Mouse (Mus musculus): Measurements from ENCODE around the gene Olfr699. TPM values are rescaled to one million over a fixed set of nuclear protein-coding genes. Genes with fewer than 3 reads are reported as not detected.
"Not testable (repeated sequence)": the region's sequence is repeated elsewhere in the genome, so short reads cannot be mapped to it uniquely, and the experiment has no call there.

Gene Olfr699
- not detected in 2 replicates for polyA plus RNA-seq (2016; fragmentation: Nextera tagmentation; extraction: Ambion mirVana)

GRCm38 (mm10) chr7:106793098-106793497 lies at the start of gene Olfr699:
Olfr699 (minus strand) TSS chr7:106793198.
- no peak within 1 kb of the TSS for H3K27ac ChIP-seq
- no peak for DNase-seq (ENCODE audit: extremely low spot score, low spot score)
- no peaks in the 10 kb centered on the region for H3K4me1 ChIP-seq
- no peaks in the 10 kb centered on the region for H3K27me3 ChIP-seq (ENCODE audit: poor library complexity, severe bottlenecking)
- H3K9me3 ChIP-seq: no peaks in the 10 kb centered on the region
- WGBS: 92% methylated on average over 1 of the region's 1 CpGs
- H3K36me3 ChIP-seq (replicated peaks): no peaks in the 10 kb centered on the region
- no peak within 1 kb of the TSS for H3K4me3 ChIP-seq

- Histone ChIP-seq H3K4me3 (no peak within 1 kb of the TSS), H3K9me3 (no peaks in the 10 kb centered on the region), H3K36me3 (replicated peaks) (no peaks in the 10 kb centered on the region), H3K4me1 (no peaks in the 10 kb centered on the region), H3K27me3 (ENCODE audit: poor library complexity, severe bottlenecking) (no peaks in the 10 kb centered on the region), H3K27ac (no peak within 1 kb of the TSS)
- no peak for DNase-seq (ENCODE audit: extremely low spot score, low spot score)
Measured at GRCm38 (mm10) chr7:106833793-106834192, 40.8 kb upstream of the Olfr699 start, which contains the start of gene Olfr702. Olfr702 (minus strand) TSS chr7:106833893.

- H3K4me3 ChIP-seq: no peak overlapping the region
- H3K4me1 ChIP-seq: no peaks in the 10 kb centered on the region
- H3K9me3 ChIP-seq: no peaks in the 10 kb centered on the region
- no peaks in the 10 kb centered on the region for H3K27me3 ChIP-seq (ENCODE audit: poor library complexity, severe bottlenecking)
- H3K27ac ChIP-seq: no peak overlapping the region
- no peak for DNase-seq (ENCODE audit: extremely low spot score, low spot score)
- H3K36me3 ChIP-seq (replicated peaks): no peaks in the 10 kb centered on the region
Measured at GRCm38 (mm10) chr7:106818414-106818813, 25.4 kb upstream of the Olfr699 start.

GRCm38 (mm10) chr7:106815775-106816174 lies 22.8 kb upstream of the Olfr699 start:
- H3K36me3 ChIP-seq (replicated peaks): no peaks in the 10 kb centered on the region
- H3K27me3 ChIP-seq (ENCODE audit: poor library complexity, severe bottlenecking): no peaks in the 10 kb centered on the region
- WGBS: 79% methylated on average over 2 of the region's 2 CpGs
- no peak overlapping the region for H3K27ac ChIP-seq
- no peaks in the 10 kb centered on the region for H3K9me3 ChIP-seq
- DNase-seq (ENCODE audit: extremely low spot score, low spot score): no peak
- H3K4me3 ChIP-seq: no peak overlapping the region
- H3K4me1 ChIP-seq: no peaks in the 10 kb centered on the region

GRCm38 (mm10) chr7:106813829-106814228 lies 20.8 kb upstream of the Olfr699 start, which contains the start of gene Olfr701:
Olfr701 (plus strand) TSS chr7:106814129.
- H3K4me1 ChIP-seq: no peaks in the 10 kb centered on the region
- no peak within 1 kb of the TSS for H3K27ac ChIP-seq
- H3K36me3 ChIP-seq (replicated peaks): no peaks in the 10 kb centered on the region
- DNase-seq (ENCODE audit: extremely low spot score, low spot score): no peak
- WGBS: 82% methylated on average over 2 of the region's 2 CpGs
- no peaks in the 10 kb centered on the region for H3K27me3 ChIP-seq (ENCODE audit: poor library complexity, severe bottlenecking)
- H3K4me3 ChIP-seq: no peak within 1 kb of the TSS
- no peaks in the 10 kb centered on the region for H3K9me3 ChIP-seq

- WGBS: 95% methylated on average over 1 of the region's 1 CpGs
Measured at GRCm38 (mm10) chr7:106808734-106809133, 15.7 kb upstream of the Olfr699 start, which contains the start of gene Olfr700. Olfr700 (minus strand) TSS chr7:106808834.

GRCm38 (mm10) chr7:106788330-106788729 lies 4.7 kb downstream of the Olfr699 start:
- Histone ChIP-seq H3K36me3 (replicated peaks) (no peaks in the 10 kb centered on the region), H3K9me3 (no peaks in the 10 kb centered on the region), H3K4me1 (no peaks in the 10 kb centered on the region), H3K4me3 (no peak overlapping the region), H3K27ac (no peak overlapping the region), H3K27me3 (ENCODE audit: poor library complexity, severe bottlenecking) (no peaks in the 10 kb centered on the region)
- no peak for DNase-seq (ENCODE audit: extremely low spot score, low spot score)

More at GRCm38 (mm10) chr7:106808734-106809133, 15.7 kb upstream of the Olfr699 start, which contains the start of gene Olfr700:
- Histone ChIP-seq H3K4me3 (no peak within 1 kb of the TSS), H3K27me3 (ENCODE audit: poor library complexity, severe bottlenecking) (no peaks in the 10 kb centered on the region), H3K36me3 (replicated peaks) (no peaks in the 10 kb centered on the region), H3K9me3 (no peaks in the 10 kb centered on the region), H3K27ac (no peak within 1 kb of the TSS), H3K4me1 (no peaks in the 10 kb centered on the region)
- DNase-seq (ENCODE audit: extremely low spot score, low spot score): no peak

GRCm38 (mm10) chr7:106761008-106761407 lies 32.0 kb downstream of the Olfr699 start:
- H3K27ac ChIP-seq; H3K4me1 ChIP-seq; H3K27me3 ChIP-seq (ENCODE audit: poor library complexity, severe bottlenecking); DNase-seq (ENCODE audit: extremely low spot score, low spot score); H3K9me3 ChIP-seq; H3K4me3 ChIP-seq; H3K36me3 ChIP-seq (replicated peaks): not testable (repeated sequence)
- WGBS: 93% methylated on average over 2 of the region's 2 CpGs

GRCm38 (mm10) chr7:106758800-106759199 lies 34.2 kb downstream of the Olfr699 start:
- H3K9me3 ChIP-seq: peaks cover 7% of the 10 kb centered on the region; the same call in 1 of the 2 replicates

GRCm38 (mm10) chr7:106755297-106755696 lies 37.7 kb downstream of the Olfr699 start, which contains the start of gene Olfr698:
Olfr698 (minus strand) TSS chr7:106755397.
- no peaks in the 10 kb centered on the region for H3K4me1 ChIP-seq
- H3K27me3 ChIP-seq (ENCODE audit: poor library complexity, severe bottlenecking): no peaks in the 10 kb centered on the region
- no peak for DNase-seq (ENCODE audit: extremely low spot score, low spot score)
- no peak within 1 kb of the TSS for H3K4me3 ChIP-seq
- no peaks in the 10 kb centered on the region for H3K36me3 ChIP-seq (replicated peaks)
- H3K9me3 ChIP-seq: no peaks in the 10 kb centered on the region
- H3K27ac ChIP-seq: no peak within 1 kb of the TSS

More at GRCm38 (mm10) chr7:106758800-106759199, 34.2 kb downstream of the Olfr699 start:
- no peak for DNase-seq (ENCODE audit: extremely low spot score, low spot score)
- H3K36me3 ChIP-seq (replicated peaks): no peaks in the 10 kb centered on the region
- no peak overlapping the region for H3K27ac ChIP-seq
- H3K4me1 ChIP-seq: no peaks in the 10 kb centered on the region
- no peak overlapping the region for H3K4me3 ChIP-seq
- no peaks in the 10 kb centered on the region for H3K27me3 ChIP-seq (ENCODE audit: poor library complexity, severe bottlenecking)
- WGBS: 92% methylated on average over 2 of the region's 2 CpGs

- WGBS: 93% methylated on average over 5 of the region's 5 CpGs
- Histone ChIP-seq H3K27ac (no peak overlapping the region), H3K4me3 (no peak overlapping the region), H3K4me1 (no peaks in the 10 kb centered on the region), H3K9me3 (no peaks in the 10 kb centered on the region), H3K27me3 (ENCODE audit: poor library complexity, severe bottlenecking) (no peaks in the 10 kb centered on the region), H3K36me3 (replicated peaks) (no peaks in the 10 kb centered on the region)
- no peak for DNase-seq (ENCODE audit: extremely low spot score, low spot score)
Measured at GRCm38 (mm10) chr7:106745811-106746210, 47.2 kb downstream of the Olfr699 start.

- WGBS: 93% methylated on average over 1 of the region's 1 CpGs
- Histone ChIP-seq H3K27me3 (ENCODE audit: poor library complexity, severe bottlenecking) (no peaks in the 10 kb centered on the region), H3K4me3 (no peak within 1 kb of the TSS), H3K36me3 (replicated peaks) (no peaks in the 10 kb centered on the region), H3K9me3 (no peaks in the 10 kb centered on the region), H3K4me1 (no peaks in the 10 kb centered on the region), H3K27ac (no peak within 1 kb of the TSS)
- DNase-seq (ENCODE audit: extremely low spot score, low spot score): no peak
Measured at GRCm38 (mm10) chr7:106742343-106742742, 50.7 kb downstream of the Olfr699 start, which contains the start of gene Olfr697. Olfr697 (minus strand) TSS chr7:106742443.

All from forebrain, embryonic 10.5 days (tissue).